Mouse (Mus musculus) CD4-positive, CD25-positive, alpha-beta regulatory T cell, adult 2 months (primary cell): ENCODE data around the gene Trp53i11.

ENCODE experiments used
- DNase-seq: peaks from one replicate; pipeline ENCODE4 v3.0.0-alpha.2; 2012; ENCODE audit warnings: low read depth, low spot score

Gene Trp53i11

GRCm38 (mm10) chr2:93237055-93237454 is 49.7 kb downstream of the Trp53i11 start:
- no peak for DNase-seq

- no peak for DNase-seq
Measured at GRCm38 (mm10) chr2:93238864-93239263, 51.5 kb downstream of the Trp53i11 start.

GRCm38 (mm10) chr2:93242166-93242565 is 54.8 kb downstream of the Trp53i11 start:
- DNase-seq: no peak

GRCm38 (mm10) chr2:93243439-93244089 is 56.2 kb downstream of the Trp53i11 start:
- no peak for DNase-seq

GRCm38 (mm10) chr2:93244090-93244443 is 56.7 kb downstream of the Trp53i11 start:
- no peak for DNase-seq

GRCm38 (mm10) chr2:93249058-93249457 is 61.7 kb downstream of the Trp53i11 start:
- peak; percentile 4 for DNase-seq

- DNase-seq: no peak
Measured at GRCm38 (mm10) chr2:93250611-93251010, 63.3 kb downstream of the Trp53i11 start.
